Mouse (Mus musculus): ENCODE data around the gene Lrrc1. TPM values are rescaled to one million over a fixed set of nuclear protein-coding genes. Genes with fewer than 3 reads are reported as not detected.

Gene Lrrc1
- polyA plus RNA-seq, 1 experiment from 2014 or later, result 15.7 TPM

DNA sequence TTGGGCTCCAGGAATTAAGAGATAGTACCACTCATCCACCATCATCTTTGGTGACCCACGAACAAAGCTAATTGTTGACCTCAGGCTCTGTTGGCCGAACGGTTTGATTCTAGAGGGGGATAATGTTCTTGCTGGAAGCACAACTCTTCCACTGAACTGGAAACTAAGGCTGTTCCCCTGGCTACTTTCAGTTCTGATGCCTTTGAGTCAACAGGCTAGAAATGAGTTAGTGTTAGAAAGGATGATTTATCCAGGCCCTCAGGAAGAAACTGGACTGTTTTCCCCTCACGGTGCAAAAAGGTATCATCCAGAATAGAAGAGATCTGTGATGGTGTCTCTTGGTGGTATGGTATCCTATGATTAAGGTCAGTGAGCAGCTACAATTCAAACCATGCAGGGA, 70.1 kb downstream of the Lrrc1 start:
- H3K4me3 ChIP-seq, result no peak overlapping the region
- 81% methylated on average over 4 of the region's 4 CpGs for WGBS
- no peaks in the 10 kb centered on the region for H3K9me3 ChIP-seq
- H3K36me3 ChIP-seq, result no peaks in the 10 kb centered on the region
- H3K27me3 ChIP-seq, result no peaks in the 10 kb centered on the region
- H3K4me2 ChIP-seq, result no peak overlapping the region
- peaks cover 32% of the 10 kb centered on the region for H3K4me1 ChIP-seq
- ATAC-seq (ENCODE audit: insufficient number of reproducible peaks, insufficient read depth, low FRiP score, low TSS enrichment, low read depth), result no peak
- no peak overlapping the region for H3K27ac ChIP-seq
- no peak overlapping the region for H3K9ac ChIP-seq

DNA sequence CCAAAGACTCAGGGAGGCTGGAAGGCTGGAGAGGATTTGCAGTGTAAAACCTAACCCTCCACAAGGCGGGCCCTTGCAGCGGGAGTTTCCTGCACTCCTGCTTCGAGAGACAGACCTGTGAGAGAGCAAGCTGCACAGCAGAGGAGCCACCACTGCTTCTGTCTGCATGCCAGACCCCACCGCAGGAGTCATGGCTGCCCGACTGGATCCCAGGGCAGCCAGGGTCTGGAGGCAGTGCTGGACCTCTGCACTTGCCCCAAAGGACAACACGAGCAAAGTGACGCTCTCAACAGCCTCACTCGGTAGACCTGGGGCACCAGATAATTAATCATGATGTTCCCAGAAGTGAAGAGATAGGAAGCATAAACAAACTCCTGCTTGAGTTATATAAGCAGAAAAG, 72.1 kb downstream of the Lrrc1 start:
- Histone ChIP-seq H3K27ac (no peak overlapping the region), H3K4me2 (no peak overlapping the region), H3K9me3 (no peaks in the 10 kb centered on the region), H3K36me3 (peaks cover 12% of the 10 kb centered on the region), H3K4me1 (peaks cover 20% of the 10 kb centered on the region), H3K27me3 (no peaks in the 10 kb centered on the region), H3K4me3 (no peak overlapping the region), H3K9ac (no peak overlapping the region)
- ATAC-seq (ENCODE audit: insufficient number of reproducible peaks, insufficient read depth, low FRiP score, low TSS enrichment, low read depth), result no peak
- WGBS, result 72% methylated on average over 8 of the region's 8 CpGs

DNA sequence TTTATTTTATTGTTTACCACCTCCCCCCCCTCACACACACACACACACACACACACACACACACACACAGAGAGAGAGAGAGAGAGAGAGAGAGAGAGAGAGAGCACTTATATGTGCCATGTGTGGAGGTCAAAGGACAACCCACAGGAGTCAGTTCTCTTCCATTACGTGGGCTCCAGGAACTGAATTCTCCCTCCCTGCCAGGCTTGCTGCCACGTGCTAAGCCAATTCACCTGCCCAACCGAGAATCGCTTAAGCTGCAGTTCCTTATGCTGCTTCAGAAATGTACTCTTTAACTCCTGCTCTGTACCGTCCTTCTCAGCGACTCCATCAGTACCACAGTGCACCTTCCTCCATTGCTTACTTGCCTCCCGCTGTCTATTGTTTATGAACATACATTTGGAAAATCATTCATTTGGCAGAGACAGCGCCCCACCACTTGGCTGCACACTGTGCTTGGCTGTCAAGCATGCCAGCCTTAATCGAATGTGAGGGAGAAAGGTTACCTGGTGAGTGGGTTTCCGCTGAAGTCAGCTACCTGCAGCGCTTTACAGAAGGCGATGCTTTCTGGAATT, 72.9 kb downstream of the Lrrc1 start:
- H3K36me3 ChIP-seq, result peaks cover 14% of the 10 kb centered on the region
- no peak overlapping the region for H3K4me3 ChIP-seq
- no peaks in the 10 kb centered on the region for H3K27me3 ChIP-seq
- H3K4me1 ChIP-seq, result peaks cover 12% of the 10 kb centered on the region
- H3K4me2 ChIP-seq, result no peak overlapping the region
- 83% methylated on average over 12 of the region's 12 CpGs for WGBS
- H3K9ac ChIP-seq, result no peak overlapping the region
- H3K27ac ChIP-seq, result no peak overlapping the region
- no peak for ATAC-seq (ENCODE audit: insufficient number of reproducible peaks, insufficient read depth, low FRiP score, low TSS enrichment, low read depth)
- H3K9me3 ChIP-seq, result no peaks in the 10 kb centered on the region

DNA sequence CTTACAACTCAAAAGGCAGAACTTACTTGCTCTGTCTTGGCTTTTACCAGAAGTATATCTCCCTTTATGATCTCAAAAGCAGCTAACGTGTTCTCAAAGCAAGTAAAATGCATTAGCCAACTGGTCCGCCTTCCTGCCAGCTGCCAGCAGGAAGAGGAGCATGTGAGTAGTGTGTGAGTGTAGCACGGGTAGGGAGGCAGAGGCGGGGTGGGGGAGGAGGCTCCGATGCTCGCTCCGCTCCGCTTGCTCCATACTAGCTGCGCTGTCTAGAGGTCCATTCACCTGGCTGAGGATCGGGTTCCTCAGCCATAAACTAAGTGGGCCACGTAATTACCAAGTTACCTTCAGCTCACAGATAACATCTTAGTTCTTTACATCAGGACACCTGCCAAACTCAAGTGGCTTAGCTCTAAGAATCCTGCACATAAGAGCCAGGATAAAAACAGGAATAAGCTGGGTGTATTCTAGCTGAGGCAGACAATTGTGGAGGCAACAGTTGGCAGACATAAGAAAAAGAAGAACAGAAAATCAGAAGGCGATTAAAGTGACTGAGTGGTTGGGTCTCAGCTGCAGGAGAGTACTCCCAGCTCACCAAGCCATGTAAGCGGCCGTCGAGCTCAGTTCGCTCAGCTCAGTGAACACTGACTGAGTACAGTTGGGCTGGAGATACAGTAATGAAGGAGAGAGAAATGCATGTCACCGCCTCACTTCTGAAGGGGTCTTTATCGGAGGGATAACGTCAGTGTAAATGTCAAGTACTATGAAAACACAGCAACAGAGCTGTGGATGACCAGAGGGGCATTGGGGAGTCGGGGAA, 74.7 kb downstream of the Lrrc1 start:
- Histone ChIP-seq H3K4me1 (peaks cover 16% of the 10 kb centered on the region), H3K9ac (no peak overlapping the region), H3K27ac (no peak overlapping the region), H3K9me3 (no peaks in the 10 kb centered on the region), H3K27me3 (no peaks in the 10 kb centered on the region), H3K4me3 (no peak overlapping the region), H3K36me3 (peaks cover 14% of the 10 kb centered on the region), H3K4me2 (peak overlapping the region; percentile 18)
- peak; percentile 72 for ATAC-seq (ENCODE audit: insufficient number of reproducible peaks, insufficient read depth, low FRiP score, low TSS enrichment, low read depth)
- WGBS, result 52% methylated on average over 20 of the region's 20 CpGs

DNA sequence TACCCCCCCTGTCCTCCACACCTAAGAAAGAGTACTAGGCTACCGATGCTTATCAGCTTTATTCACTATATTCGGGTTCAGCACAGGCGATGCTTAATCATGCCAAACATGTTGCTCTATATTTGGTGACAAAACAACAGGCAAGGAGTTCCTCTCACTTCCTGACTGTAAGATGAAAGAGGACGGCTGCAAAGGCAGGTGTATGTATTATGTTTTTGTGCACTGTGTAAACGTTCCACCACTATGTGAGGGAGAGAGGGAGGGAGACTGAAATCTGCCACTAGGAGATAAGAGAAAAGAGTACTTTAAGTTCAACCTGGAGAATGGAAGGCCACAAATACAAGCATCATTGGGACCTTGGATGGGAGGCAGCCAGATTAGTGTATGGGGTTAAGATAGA, 77.7 kb downstream of the Lrrc1 start:
- Histone ChIP-seq H3K9ac (no peak overlapping the region), H3K36me3 (peaks cover 14% of the 10 kb centered on the region), H3K4me3 (no peak overlapping the region), H3K4me2 (no peak overlapping the region), H3K9me3 (no peaks in the 10 kb centered on the region), H3K27ac (no peak overlapping the region), H3K27me3 (no peaks in the 10 kb centered on the region), H3K4me1 (peaks cover 32% of the 10 kb centered on the region)
- no peak for ATAC-seq (ENCODE audit: insufficient number of reproducible peaks, insufficient read depth, low FRiP score, low TSS enrichment, low read depth)
- WGBS, result 86% methylated on average over 5 of the region's 5 CpGs

DNA sequence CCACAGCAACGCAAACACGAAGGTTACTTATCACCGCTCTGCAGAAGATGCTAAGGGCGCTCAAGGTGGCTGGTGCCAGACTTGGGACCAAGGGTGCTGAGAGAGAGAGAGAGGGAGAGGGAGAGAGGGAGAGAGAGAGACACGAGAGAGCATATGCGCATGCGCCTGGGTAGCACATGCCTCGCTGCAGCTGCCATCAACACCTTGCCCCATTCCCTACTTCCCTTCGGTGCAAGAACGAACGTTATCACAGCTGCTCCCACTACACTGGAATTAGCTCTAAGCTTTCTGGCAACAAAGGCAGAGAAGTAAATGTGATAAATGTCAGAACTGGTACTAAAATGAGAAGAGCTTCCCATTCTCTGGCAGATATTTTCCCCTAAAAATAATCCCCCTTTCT, 79.3 kb downstream of the Lrrc1 start:
- Histone ChIP-seq H3K27ac (no peak overlapping the region), H3K27me3 (no peaks in the 10 kb centered on the region), H3K4me3 (no peak overlapping the region), H3K9me3 (no peaks in the 10 kb centered on the region), H3K4me2 (no peak overlapping the region), H3K36me3 (peaks cover 19% of the 10 kb centered on the region), H3K9ac (no peak overlapping the region), H3K4me1 (peaks cover 36% of the 10 kb centered on the region)
- ATAC-seq (ENCODE audit: insufficient number of reproducible peaks, insufficient read depth, low FRiP score, low TSS enrichment, low read depth), result no peak
- WGBS, result 70% methylated on average over 11 of the region's 11 CpGs

DNA sequence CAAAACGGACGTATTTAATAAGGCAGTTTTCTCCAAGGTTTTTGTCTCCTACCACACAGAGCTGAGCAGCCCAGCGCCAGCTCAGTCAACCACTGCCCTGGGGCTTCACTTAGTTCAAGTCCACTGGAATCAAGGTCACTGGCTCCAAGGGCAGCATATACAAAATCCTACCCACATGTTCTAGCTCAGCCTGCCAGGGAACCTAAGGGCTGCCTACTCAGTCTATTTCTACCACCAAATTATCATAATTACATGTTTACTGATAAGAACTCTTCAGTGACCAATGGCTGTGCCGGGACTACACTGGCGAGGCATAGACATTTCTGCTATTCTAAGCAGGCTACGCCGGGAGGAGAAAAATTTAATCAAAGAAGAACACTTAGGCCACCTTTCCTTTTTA, 80.8 kb downstream of the Lrrc1 start:
- H3K27ac ChIP-seq, result peak overlapping the region; percentile 64
- no peak for ATAC-seq (ENCODE audit: insufficient number of reproducible peaks, insufficient read depth, low FRiP score, low TSS enrichment, low read depth)
- no peaks in the 10 kb centered on the region for H3K27me3 ChIP-seq
- H3K4me3 ChIP-seq, result no peak overlapping the region
- no peaks in the 10 kb centered on the region for H3K9me3 ChIP-seq
- peaks cover 19% of the 10 kb centered on the region for H3K36me3 ChIP-seq
- H3K4me2 ChIP-seq, result no peak overlapping the region
- H3K4me1 ChIP-seq, result peaks cover 28% of the 10 kb centered on the region
- 55% methylated on average over 7 of the region's 7 CpGs for WGBS
- H3K9ac ChIP-seq, result no peak overlapping the region

DNA sequence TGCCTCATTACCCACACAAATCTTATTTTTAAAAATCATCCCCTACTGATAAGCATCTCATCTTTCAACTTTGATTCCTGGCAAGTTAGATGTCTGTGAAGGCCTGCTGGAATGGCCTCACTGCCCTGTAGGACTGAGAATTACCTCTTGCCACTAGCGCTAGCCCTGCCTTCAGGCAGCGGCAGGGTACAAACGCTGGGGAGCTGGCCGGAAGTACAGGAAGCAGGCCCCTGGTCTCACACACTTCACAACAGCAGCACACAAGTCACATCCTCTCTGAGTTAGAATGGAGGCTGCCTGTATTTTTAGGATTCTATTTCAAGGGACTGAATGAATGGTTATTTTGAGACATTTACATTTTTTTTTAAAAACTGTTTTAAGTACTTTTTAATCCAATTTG, 81.5 kb downstream of the Lrrc1 start:
- WGBS, result 27% methylated on average over 4 of the region's 4 CpGs
- Histone ChIP-seq H3K4me1 (peaks cover 28% of the 10 kb centered on the region), H3K4me3 (no peak overlapping the region), H3K9me3 (no peaks in the 10 kb centered on the region), H3K27me3 (no peaks in the 10 kb centered on the region), H3K27ac (no peak overlapping the region), H3K4me2 (no peak overlapping the region), H3K9ac (no peak overlapping the region), H3K36me3 (peaks cover 13% of the 10 kb centered on the region)
- no peak for ATAC-seq (ENCODE audit: insufficient number of reproducible peaks, insufficient read depth, low FRiP score, low TSS enrichment, low read depth)

DNA sequence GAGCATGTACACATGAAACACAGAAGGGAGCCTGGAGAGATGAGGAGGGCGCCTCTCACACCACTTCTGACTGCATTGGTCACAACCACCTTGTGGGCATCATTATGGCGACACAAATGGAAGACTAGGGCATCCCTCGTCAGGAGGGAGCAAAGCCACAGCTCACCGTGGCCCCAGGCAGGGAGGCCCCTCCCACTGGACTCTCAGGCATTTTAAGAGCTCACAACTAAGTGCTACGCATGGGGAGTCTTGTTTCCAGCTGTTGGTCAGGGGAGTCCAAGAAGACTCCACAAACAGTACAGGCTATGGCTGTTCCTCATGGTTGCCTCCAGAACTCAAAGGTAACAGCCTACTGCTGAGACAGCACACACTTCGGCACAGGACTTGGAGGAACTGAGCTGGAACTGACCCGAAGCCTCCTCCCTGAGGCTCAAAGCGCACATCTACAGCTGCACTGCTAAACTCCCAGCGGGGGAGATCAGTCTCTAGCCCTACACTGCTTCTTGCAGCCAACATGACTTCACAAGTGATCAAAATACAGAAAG, 83.2 kb downstream of the Lrrc1 start:
- Histone ChIP-seq H3K27me3 (no peaks in the 10 kb centered on the region), H3K4me3 (no peak overlapping the region), H3K9me3 (no peaks in the 10 kb centered on the region), H3K4me1 (peaks cover 28% of the 10 kb centered on the region), H3K27ac (no peak overlapping the region), H3K9ac (no peak overlapping the region), H3K36me3 (peaks cover 16% of the 10 kb centered on the region), H3K4me2 (no peak overlapping the region)
- ATAC-seq (ENCODE audit: insufficient number of reproducible peaks, insufficient read depth, low FRiP score, low TSS enrichment, low read depth), result no peak
- WGBS, result 67% methylated on average over 9 of the region's 9 CpGs

DNA sequence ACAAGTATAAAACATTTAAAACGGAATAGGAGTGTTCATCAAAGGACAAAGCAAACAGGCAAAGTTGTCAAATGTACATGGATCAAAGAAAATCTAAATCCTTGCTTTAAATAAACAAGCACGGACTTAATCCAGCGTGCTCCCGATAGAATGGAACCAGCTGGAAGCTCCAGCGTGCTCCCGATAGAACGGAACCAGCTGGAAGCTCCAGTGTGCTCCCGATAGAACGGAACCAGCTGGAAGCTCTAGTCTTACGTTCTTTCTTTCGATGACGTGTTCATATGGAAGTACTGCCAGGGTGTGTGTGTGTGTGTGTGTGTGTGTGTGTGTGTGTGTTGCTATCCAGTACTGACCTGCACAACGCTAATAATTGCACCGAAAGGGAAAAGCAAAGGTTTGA, 84.3 kb downstream of the Lrrc1 start:
- no peaks in the 10 kb centered on the region for H3K9me3 ChIP-seq
- WGBS, result 61% methylated on average over 14 of the region's 14 CpGs
- no peak for ATAC-seq (ENCODE audit: insufficient number of reproducible peaks, insufficient read depth, low FRiP score, low TSS enrichment, low read depth)
- H3K9ac ChIP-seq, result no peak overlapping the region
- no peak overlapping the region for H3K4me3 ChIP-seq
- H3K27me3 ChIP-seq, result no peaks in the 10 kb centered on the region
- H3K36me3 ChIP-seq, result peaks cover 18% of the 10 kb centered on the region
- H3K4me1 ChIP-seq, result peaks cover 26% of the 10 kb centered on the region
- no peak overlapping the region for H3K27ac ChIP-seq
- H3K4me2 ChIP-seq, result no peak overlapping the region

DNA sequence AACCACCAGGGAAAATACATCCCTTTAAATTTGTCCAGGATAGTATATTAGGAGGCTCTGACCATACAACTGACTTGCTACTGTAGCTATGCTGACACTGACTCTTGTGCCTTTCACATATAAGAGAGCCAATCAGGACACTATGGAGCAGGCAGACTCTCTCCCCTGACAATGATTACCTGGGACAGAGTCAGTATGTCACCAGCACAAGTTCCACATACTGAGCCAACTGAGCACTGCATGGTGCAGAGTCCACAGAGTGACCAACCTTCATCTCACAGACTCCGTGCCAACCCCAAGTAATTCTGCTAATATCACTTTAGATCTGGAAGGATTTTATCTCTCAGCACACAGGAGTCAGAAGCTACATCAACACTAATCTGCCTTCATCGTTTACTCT, 85.3 kb downstream of the Lrrc1 start:
- H3K36me3 ChIP-seq, result peaks cover 24% of the 10 kb centered on the region
- 90% methylated on average over 2 of the region's 2 CpGs for WGBS
- no peak overlapping the region for H3K4me2 ChIP-seq
- H3K9ac ChIP-seq, result no peak overlapping the region
- no peak overlapping the region for H3K27ac ChIP-seq
- H3K9me3 ChIP-seq, result no peaks in the 10 kb centered on the region
- ATAC-seq (ENCODE audit: insufficient number of reproducible peaks, insufficient read depth, low FRiP score, low TSS enrichment, low read depth), result no peak
- H3K27me3 ChIP-seq, result no peaks in the 10 kb centered on the region
- no peak overlapping the region for H3K4me3 ChIP-seq
- H3K4me1 ChIP-seq, result peaks cover 16% of the 10 kb centered on the region

DNA sequence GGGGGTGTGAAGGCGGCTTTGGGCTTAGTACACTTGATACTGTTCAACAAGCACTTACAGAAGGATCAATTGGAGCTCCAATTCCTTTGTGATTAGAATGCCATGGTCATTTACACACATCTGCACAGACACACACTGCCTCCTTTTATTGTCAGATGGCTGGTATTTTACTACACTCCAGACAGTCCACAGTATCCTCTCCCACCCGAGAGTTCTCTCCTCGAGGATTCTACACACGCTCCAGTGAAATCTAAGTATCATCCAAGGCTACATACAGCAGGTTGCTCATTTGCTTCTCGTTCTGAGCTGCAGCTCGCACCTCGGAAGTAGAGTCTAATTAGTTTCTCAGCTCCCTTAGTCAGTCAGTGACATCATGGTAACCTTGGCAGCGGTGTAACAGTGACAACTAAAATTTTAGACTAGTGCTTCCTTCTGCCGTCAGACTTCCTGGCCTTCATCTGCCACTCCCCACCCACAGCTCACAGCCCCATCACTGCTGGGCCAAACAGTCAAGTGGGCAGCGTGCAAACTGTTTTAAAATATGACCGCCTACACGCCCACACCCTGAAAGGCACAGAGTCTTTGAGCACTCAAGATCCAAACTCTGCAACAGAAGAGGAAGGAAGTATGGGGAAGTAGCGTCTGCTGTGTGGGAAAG, 88.4 kb downstream of the Lrrc1 start:
- H3K9ac ChIP-seq, result no peak overlapping the region
- H3K36me3 ChIP-seq, result peaks cover 29% of the 10 kb centered on the region
- no peak for ATAC-seq (ENCODE audit: insufficient number of reproducible peaks, insufficient read depth, low FRiP score, low TSS enrichment, low read depth)
- H3K4me3 ChIP-seq, result no peak overlapping the region
- no peak overlapping the region for H3K27ac ChIP-seq
- no peaks in the 10 kb centered on the region for H3K9me3 ChIP-seq
- H3K4me2 ChIP-seq, result no peak overlapping the region
- WGBS, result 81% methylated on average over 13 of the region's 13 CpGs
- H3K27me3 ChIP-seq, result no peaks in the 10 kb centered on the region
- peaks cover 4% of the 10 kb centered on the region for H3K4me1 ChIP-seq
